Mouse (Mus musculus) brown adipose tissue, adult 24 weeks (tissue): ENCODE results near the gene Gm20604. TPM values are rescaled to one million over a fixed set of nuclear protein-coding genes. Genes with fewer than 3 reads are reported as not detected.

ENCODE experiments used
- H3K27ac ChIP-seq: fragments of 200-500 bp; replicated peaks from 2 replicates; pipeline ENCODE4 v1.5.1; 2012; ENCODE audit warnings: low read depth, mild to moderate bottlenecking, low read length
- H3K4me1 ChIP-seq: fragments of 200-500 bp; 2 replicates; pipeline ENCODE4 v1.6.1; 2012; ENCODE audit warnings: low read length, mixed read lengths; ENCODE audit not compliant: control insufficient read depth, insufficient read depth, insufficient read length
- H3K4me3 ChIP-seq: fragments of 200-500 bp; 2 replicates; pipeline ENCODE4 v1.5.1; 2012; ENCODE audit warnings: low read depth, mild to moderate bottlenecking, low read length, moderate library complexity; ENCODE audit not compliant: insufficient read depth
- polyA plus RNA-seq: library from polyadenylated mRNA; stranded (reverse); fragments of >200 nt; gene quantifications from 2 replicates; pipeline ENCODE4 v1.2.4, GENCODE M21; 2012; ENCODE audit not compliant: missing spikeins, insufficient read depth, insufficient read length

Gm20604 gene
- polyA plus RNA-seq, 1 experiment, result 5.1 TPM

GRCm38 (mm10) chr12:102725146-102725545 lies 33.3 kb downstream of the Gm20604 start:
- H3K27ac ChIP-seq, result no peak overlapping the region
- no peak overlapping the region for H3K4me3 ChIP-seq
- H3K4me1 ChIP-seq, result no peaks in the 10 kb centered on the region

DNA sequence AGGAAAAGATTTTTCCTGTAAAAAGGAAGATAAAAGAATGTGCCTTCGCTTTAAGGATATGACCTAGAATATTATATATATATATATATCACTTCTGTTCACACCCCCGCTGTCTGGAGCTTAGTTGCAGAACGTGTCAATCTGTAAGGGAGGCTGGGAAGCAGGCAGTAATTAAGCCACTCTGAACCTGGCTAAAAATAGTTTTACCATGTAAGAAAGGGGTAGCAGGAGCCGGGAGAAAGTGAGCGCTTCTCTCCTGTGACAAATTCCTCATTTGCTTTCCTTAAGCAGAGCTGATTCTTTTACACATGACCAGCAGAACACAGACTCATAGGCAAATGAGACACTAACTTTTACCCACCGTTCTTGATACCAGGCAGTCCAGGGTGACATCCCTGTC lies 34.6 kb downstream of the Gm20604 start:
- H3K4me1 ChIP-seq, result no peaks in the 10 kb centered on the region
- no peak overlapping the region for H3K4me3 ChIP-seq
- no peak overlapping the region for H3K27ac ChIP-seq

- no peaks in the 10 kb centered on the region for H3K4me1 ChIP-seq
- no peak overlapping the region for H3K4me3 ChIP-seq
- H3K27ac ChIP-seq, result no peak overlapping the region
Measured at GRCm38 (mm10) chr12:102722966-102723365, 35.5 kb downstream of the Gm20604 start.

GRCm38 (mm10) chr12:102722451-102722850 lies 36.0 kb downstream of the Gm20604 start:
- Histone ChIP-seq H3K4me3 (no peak overlapping the region), H3K4me1 (no peaks in the 10 kb centered on the region), H3K27ac (no peak overlapping the region)

- H3K4me3 ChIP-seq, result no peak overlapping the region
- no peak overlapping the region for H3K27ac ChIP-seq
- no peaks in the 10 kb centered on the region for H3K4me1 ChIP-seq
Measured at GRCm38 (mm10) chr12:102719552-102720315, 38.7 kb downstream of the Gm20604 start.

DNA sequence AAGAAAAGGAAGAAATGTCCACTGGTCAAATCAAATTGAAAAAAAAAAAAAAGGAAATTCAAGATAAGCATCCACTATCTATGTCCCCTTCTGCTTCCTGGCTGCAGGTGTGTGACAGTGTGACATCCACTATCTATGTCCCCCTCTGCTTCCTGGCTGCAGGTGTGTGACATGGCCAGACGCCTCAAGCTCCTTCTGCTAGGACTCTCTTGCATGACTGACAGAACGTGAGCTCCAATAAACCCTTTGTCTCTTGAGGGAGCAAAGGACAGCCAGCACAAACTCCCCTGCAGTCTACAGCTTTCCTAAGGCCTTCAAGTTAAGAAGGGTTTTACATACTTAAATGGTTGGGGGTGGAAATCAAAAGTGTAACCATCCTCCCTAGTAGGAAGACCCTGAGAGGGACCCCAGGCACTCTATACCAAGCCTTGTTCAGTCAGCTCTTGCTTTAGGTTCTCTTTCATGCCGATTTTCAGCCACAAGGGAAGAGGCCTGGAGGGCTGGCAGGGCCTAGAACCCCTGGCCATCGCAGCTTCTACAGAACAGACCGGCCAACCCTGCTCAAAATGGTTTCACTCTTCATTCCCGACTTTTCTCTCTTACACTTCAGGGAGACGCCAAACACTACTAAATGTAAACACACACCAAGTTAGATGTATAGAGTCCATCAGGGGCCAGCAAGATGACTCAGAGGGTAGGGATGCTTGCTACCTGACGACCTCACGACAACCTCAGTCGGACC lies 43.6 kb downstream of the Gm20604 start:
- Histone ChIP-seq H3K4me3 (no peak overlapping the region), H3K4me1 (no peaks in the 10 kb centered on the region), H3K27ac (no peak overlapping the region)

GRCm38 (mm10) chr12:102714116-102714515 lies 44.4 kb downstream of the Gm20604 start:
- no peaks in the 10 kb centered on the region for H3K4me1 ChIP-seq
- no peak overlapping the region for H3K4me3 ChIP-seq
- no peak overlapping the region; the same call in 1 of the 2 replicates for H3K27ac ChIP-seq

DNA sequence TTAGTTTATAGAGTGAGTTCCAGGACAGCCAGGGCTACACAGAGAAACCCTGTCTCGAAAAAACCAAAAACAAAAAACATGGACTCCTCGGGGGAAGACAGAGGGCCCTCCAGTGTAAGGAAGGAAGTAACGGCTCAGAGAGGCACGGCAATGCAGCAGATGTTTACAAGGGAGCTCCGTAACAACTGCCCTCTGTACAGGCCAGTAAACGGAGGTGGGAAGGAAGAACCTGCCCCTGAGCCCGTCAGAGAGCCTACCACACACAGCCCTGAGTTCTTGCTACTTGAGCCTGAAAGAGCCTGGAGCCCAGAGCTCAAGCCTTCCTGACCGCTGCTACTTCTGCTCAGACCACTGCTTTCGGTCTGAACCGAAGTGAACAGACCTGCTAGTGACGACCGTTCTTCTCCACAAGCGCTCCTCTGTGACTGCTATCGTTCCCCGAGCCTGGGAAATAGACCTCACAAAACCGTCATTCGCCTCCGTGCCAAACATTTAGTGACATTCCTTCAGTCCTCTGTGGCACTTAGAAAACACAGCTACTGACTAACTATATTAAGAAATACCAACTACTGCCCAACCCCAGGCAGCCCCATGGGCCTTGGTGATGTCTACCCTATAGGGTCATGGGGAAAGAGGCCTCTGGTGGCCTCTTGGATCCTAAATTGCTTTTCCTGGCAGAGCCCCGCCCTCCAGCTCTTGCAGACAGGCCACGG lies 45.2 kb downstream of the Gm20604 start:
- Histone ChIP-seq H3K4me3 (peak overlapping the region; percentile 27), H3K27ac (peak overlapping the region; percentile 41), H3K4me1 (no peaks in the 10 kb centered on the region)

- Histone ChIP-seq H3K4me1 (no peaks in the 10 kb centered on the region), H3K4me3 (no peak overlapping the region)
Measured at GRCm38 (mm10) chr12:102710851-102711375, 47.6 kb downstream of the Gm20604 start.

DNA sequence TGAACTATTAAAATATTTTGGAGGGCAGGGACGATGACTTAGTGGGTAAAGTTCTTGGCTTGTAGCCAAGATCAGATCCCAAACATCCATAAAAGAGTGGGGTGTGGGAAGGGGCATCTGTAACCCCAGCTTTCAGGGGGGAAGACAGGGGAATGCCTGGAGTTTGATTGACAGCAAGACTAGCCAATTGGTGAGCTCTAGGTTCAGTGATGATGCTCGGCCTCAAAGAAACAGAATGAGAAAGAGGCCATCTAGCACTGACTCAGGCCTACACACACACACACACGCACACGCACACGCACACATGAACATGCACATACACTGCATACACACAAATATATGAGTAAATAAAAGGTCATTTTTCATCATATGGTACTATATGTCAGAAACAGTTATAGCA lies 48.6 kb downstream of the Gm20604 start:
- Histone ChIP-seq H3K27ac (no peak overlapping the region), H3K4me1 (no peaks in the 10 kb centered on the region), H3K4me3 (no peak overlapping the region)

More at GRCm38 (mm10) chr12:102710851-102711375, 47.6 kb downstream of the Gm20604 start:
- H3K27ac ChIP-seq, result no peak overlapping the region

GRCm38 (mm10) chr12:102708220-102708619 lies 50.3 kb downstream of the Gm20604 start:
- Histone ChIP-seq H3K27ac (peak overlapping the region; percentile 32; the same call in 1 of the 2 replicates), H3K4me3 (no peak overlapping the region), H3K4me1 (no peaks in the 10 kb centered on the region)

DNA sequence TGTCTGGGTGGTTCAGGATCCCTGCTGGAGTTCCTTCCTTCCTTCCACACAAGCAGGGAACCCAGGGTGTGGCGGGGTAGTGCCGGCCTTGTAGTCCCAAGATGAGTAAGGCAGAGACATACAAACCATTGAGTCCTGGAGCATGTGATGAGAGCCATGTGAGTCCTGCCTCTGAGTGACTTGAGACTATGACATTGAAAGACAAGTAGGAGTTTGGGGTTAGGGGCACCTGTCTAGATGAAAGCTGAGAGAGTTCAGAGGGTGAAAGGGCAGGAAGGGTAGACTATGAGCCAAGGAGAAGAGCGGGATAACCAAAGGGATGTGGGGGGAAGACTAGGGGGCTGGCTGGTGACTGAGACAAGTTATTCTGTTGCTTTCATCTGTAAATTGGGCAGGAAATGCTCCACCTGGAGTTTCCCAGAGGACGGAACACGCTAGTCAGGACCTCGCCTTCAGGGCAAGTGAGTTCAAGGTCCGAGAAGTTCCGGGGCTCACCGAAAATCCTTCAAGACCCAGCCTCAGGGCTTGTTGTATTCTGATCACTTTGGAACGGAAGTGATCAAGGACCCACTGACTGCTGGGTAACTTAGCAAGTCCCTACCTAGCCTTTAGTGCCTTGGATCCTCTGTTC lies 51.5 kb downstream of the Gm20604 start:
- no peak overlapping the region for H3K27ac ChIP-seq
- no peaks in the 10 kb centered on the region for H3K4me1 ChIP-seq
- H3K4me3 ChIP-seq, result no peak overlapping the region

GRCm38 (mm10) chr12:102705906-102706640 lies 52.4 kb downstream of the Gm20604 start:
- Histone ChIP-seq H3K4me3 (no peak overlapping the region), H3K4me1 (0 out of 2 replicates have a peak, but pooled peaks cover 2% of the 10 kb centered on the region), H3K27ac (0 out of 2 replicates have a peak overlapping the region, but pooled peaks have one; percentile 16)
